ENCODE assay signal across 9 mouse cellular contexts in the genomic region with DNA sequence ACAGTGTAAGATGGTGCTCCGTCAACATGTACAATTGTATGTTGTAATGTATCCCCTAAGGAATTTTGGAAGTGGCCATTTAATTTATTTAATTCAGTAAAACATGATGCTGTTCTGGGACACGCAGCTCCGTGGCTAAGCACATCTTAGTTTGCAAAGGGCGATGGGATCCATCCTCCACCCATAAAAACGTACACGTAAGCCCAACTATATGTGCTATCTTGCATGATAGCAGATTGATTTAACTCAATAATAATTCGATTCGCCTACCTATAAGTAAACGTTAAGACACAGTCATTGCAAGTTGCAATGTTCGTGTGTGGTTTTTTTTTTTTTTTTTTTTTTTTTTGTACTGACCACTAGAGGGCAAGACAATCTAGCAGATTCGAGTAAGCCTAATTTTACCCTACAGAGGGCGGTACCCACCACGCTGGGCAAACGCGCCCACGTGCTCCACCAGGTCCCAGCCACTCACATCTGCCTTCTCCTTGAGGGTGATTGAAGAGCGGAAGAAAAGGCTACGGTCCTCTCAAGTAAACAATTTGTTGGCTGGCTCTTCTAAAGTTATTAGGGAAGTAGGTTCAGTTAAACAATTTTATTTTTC.
DNase-seq lines count a peak whose midpoint lies in the region; ATAC-seq lines count a peak whose summit lies in the region.
"Had no signal": no experiment of that assay in that cellular context is flagged by ENCODE, and none has a peak within 500 bp of the region (broad histone marks: within the 10 kb centered on the region; RNA-seq: fewer than 3 reads in every experiment).

No protein-coding gene starts in this region.

- 0 out of 2 replicates have a peak, but pooled peaks cover 3% of the 10 kb centered on the region for H3K4me1 ChIP-seq in embryonic facial prominence, embryonic 12.5 days
- peaks cover 9% of the 10 kb centered on the region for H3K4me1 ChIP-seq in kidney, embryonic 15.5 days
- no peaks in the 10 kb centered on the region for H3K4me1 ChIP-seq in limb, embryonic 11.5 days (ENCODE audit: control insufficient read depth, insufficient read depth, low read length)
- no peaks in the 10 kb centered on the region for H3K4me1 ChIP-seq in midbrain, embryonic 14.5 days (ENCODE audit: control insufficient read depth, insufficient read depth, low read length)

- no peaks in the 10 kb centered on the region for H3K36me3 ChIP-seq in embryonic facial prominence, embryonic 12.5 days
- no peaks in the 10 kb centered on the region for H3K36me3 ChIP-seq in kidney, embryonic 15.5 days
- H3K36me3 ChIP-seq in limb, embryonic 11.5 days (ENCODE audit: control insufficient read depth, insufficient read depth, low read length) = no peaks in the 10 kb centered on the region
- H3K36me3 ChIP-seq in midbrain, embryonic 14.5 days (ENCODE audit: control insufficient read depth, insufficient read depth, low read length) = no peaks in the 10 kb centered on the region
- H3K36me3 ChIP-seq: G1E had no signal

- H3K27ac ChIP-seq in embryonic facial prominence, embryonic 12.5 days = no peak overlapping the region
- H3K27ac ChIP-seq in kidney, embryonic 15.5 days = peak overlapping the region; percentile 64; the same call in 1 of the 2 replicates
- no peak overlapping the region for H3K27ac ChIP-seq in limb, embryonic 11.5 days (replicated peaks; ENCODE audit: low read depth, low read length)
- no peak overlapping the region for H3K27ac ChIP-seq in midbrain, embryonic 14.5 days (replicated peaks; ENCODE audit: low read depth, low read length)

- H3K4me2 ChIP-seq in embryonic facial prominence, embryonic 12.5 days (replicated peaks) = no peak overlapping the region
- H3K4me2 ChIP-seq in kidney, embryonic 15.5 days = peak overlapping the region; percentile 17; the same call in 1 of the 2 replicates
- H3K4me2 ChIP-seq in limb, embryonic 11.5 days (ENCODE audit: low read depth, severe bottlenecking) = no peak overlapping the region
- no peak overlapping the region for H3K4me2 ChIP-seq in midbrain, embryonic 14.5 days (ENCODE audit: low read length)

- no peaks in the 10 kb centered on the region for H3K27me3 ChIP-seq in embryonic facial prominence, embryonic 12.5 days
- H3K27me3 ChIP-seq in kidney, embryonic 15.5 days = no peaks in the 10 kb centered on the region
- no peaks in the 10 kb centered on the region for H3K27me3 ChIP-seq in limb, embryonic 11.5 days (ENCODE audit: control insufficient read depth, insufficient read depth, low read length)
- H3K27me3 ChIP-seq in midbrain, embryonic 14.5 days (ENCODE audit: control insufficient read depth, insufficient read depth, low read length) = no peaks in the 10 kb centered on the region

- H3K9me3 ChIP-seq in embryonic facial prominence, embryonic 12.5 days = no peaks in the 10 kb centered on the region
- no peaks in the 10 kb centered on the region for H3K9me3 ChIP-seq in kidney, embryonic 15.5 days (replicated peaks)
- H3K9me3 ChIP-seq in limb, embryonic 11.5 days (ENCODE audit: control insufficient read depth, low read length) = no peaks in the 10 kb centered on the region
- H3K9me3 ChIP-seq in midbrain, embryonic 14.5 days (ENCODE audit: control insufficient read depth, low read length) = no peaks in the 10 kb centered on the region

- no peak overlapping the region for H3K9ac ChIP-seq in embryonic facial prominence, embryonic 12.5 days
- no peak overlapping the region for H3K9ac ChIP-seq in kidney, embryonic 15.5 days
- no peak overlapping the region for H3K9ac ChIP-seq in limb, embryonic 11.5 days (ENCODE audit: low read length)
- H3K9ac ChIP-seq in midbrain, embryonic 14.5 days (replicated peaks; ENCODE audit: low read length) = no peak overlapping the region

- 30% methylated on average over 18 of the region's 18 CpGs for WGBS in embryonic facial prominence, embryonic 12.5 days
- 32% methylated on average over 18 of the region's 18 CpGs for WGBS in kidney, embryonic 15.5 days
- 33% methylated on average over 18 of the region's 18 CpGs for WGBS in limb, embryonic 11.5 days
- 39% methylated on average over 18 of the region's 18 CpGs for WGBS in midbrain, embryonic 14.5 days

- peak; percentile 31 for DNase-seq in thymus, postnatal 0 days (ENCODE audit: low spot score)
- DNase-seq in thymus, adult 18-20 months = no peak
- peak; percentile 21 to 24 for DNase-seq in heart, adult 9 months (ENCODE audit: low spot score in 2 of 2)
- peak; percentile 84 for DNase-seq in limb, embryonic 11.5 days (ENCODE audit: low spot score)
- peak; percentile 79 for DNase-seq in midbrain, embryonic 14.5 days
- peak; percentile 8 to 24 for DNase-seq in spleen, postnatal 36 days (ENCODE audit: low spot score in 2 of 2)

- H3K4me3 ChIP-seq in embryonic facial prominence, embryonic 12.5 days = no peak overlapping the region
- no peak overlapping the region for H3K4me3 ChIP-seq in kidney, embryonic 15.5 days (replicated peaks)
- H3K4me3 ChIP-seq in limb, embryonic 11.5 days (ENCODE audit: low read depth, low read length) = no peak overlapping the region
- H3K4me3 ChIP-seq in midbrain, embryonic 14.5 days (replicated peaks; ENCODE audit: low read depth, low read length) = no peak overlapping the region

- ATAC-seq in embryonic facial prominence, embryonic 12.5 days (ENCODE audit: insufficient number of reproducible peaks, insufficient read depth, low FRiP score, low TSS enrichment) = 0 out of 2 replicates have a peak, but pooled peaks have one; percentile 60
- peak; percentile 81 for ATAC-seq in kidney, embryonic 15.5 days (replicated peaks; ENCODE audit: low FRiP score)
- ATAC-seq in limb, embryonic 11.5 days (ENCODE audit: insufficient number of reproducible peaks, low FRiP score, low TSS enrichment, low read depth) = peak; percentile 85
- no peak for ATAC-seq in midbrain, embryonic 14.5 days (ENCODE audit: low FRiP score, low TSS enrichment)

Comparison
In these comparisons a context has a peak if more than half of its experiments do, and no peak if none do; other contexts are left out.
1. DNase-seq: peak in thymus, postnatal 0 days (single experiment), heart, adult 9 months (2 of 2), limb, embryonic 11.5 days (single experiment), midbrain, embryonic 14.5 days (single experiment) and spleen, postnatal 36 days (2 of 2); none in thymus, adult 18-20 months (0 of 2).